Mouse (Mus musculus): ENCODE measurements around the gene Aqp9. TPM values are rescaled to one million over a fixed set of nuclear protein-coding genes. Genes with fewer than 3 reads are reported as not detected.
"Not testable (repeated sequence)": the region's sequence is repeated elsewhere in the genome, so short reads cannot be mapped to it uniquely, and the experiment has no call there.

Gene Aqp9
- polyA plus RNA-seq, 1 experiment from 2014 or later = 0.84 TPM

- Histone ChIP-seq H3K36me3 (ENCODE audit: control insufficient read depth, insufficient read depth, low read length) (no peaks in the 10 kb centered on the region), H3K27me3 (ENCODE audit: control insufficient read depth, insufficient read depth, low read length) (no peaks in the 10 kb centered on the region), H3K27ac (ENCODE audit: low read length) (no peak overlapping the region), H3K9me3 (replicated peaks; ENCODE audit: control insufficient read depth, low read length) (no peaks in the 10 kb centered on the region), H3K4me3 (replicated peaks; ENCODE audit: low read length) (no peak overlapping the region), H3K9ac (ENCODE audit: low read length) (no peak overlapping the region), H3K4me1 (ENCODE audit: control insufficient read depth, insufficient read depth, low read length) (no peaks in the 10 kb centered on the region), H3K4me2 (ENCODE audit: low read depth, low read length) (no peak overlapping the region)
- ATAC-seq (ENCODE audit: insufficient read depth, low FRiP score) = no peak
- 53% methylated on average over 5 of the region's 5 CpGs for WGBS
Observed at GRCm38 (mm10) chr9:71131822-71132221, 36.7 kb downstream of the Aqp9 start.

GRCm38 (mm10) chr9:71128911-71129310 is 39.6 kb downstream of the Aqp9 start:
- Histone ChIP-seq H3K27me3 (ENCODE audit: control insufficient read depth, insufficient read depth, low read length) (no peaks in the 10 kb centered on the region; the same call in 1 of the 2 replicates), H3K9me3 (replicated peaks; ENCODE audit: control insufficient read depth, low read length) (no peaks in the 10 kb centered on the region), H3K9ac (ENCODE audit: low read length) (no peak overlapping the region), H3K4me1 (ENCODE audit: control insufficient read depth, insufficient read depth, low read length) (no peaks in the 10 kb centered on the region), H3K36me3 (ENCODE audit: control insufficient read depth, insufficient read depth, low read length) (no peaks in the 10 kb centered on the region), H3K4me3 (replicated peaks; ENCODE audit: low read length) (no peak overlapping the region), H3K27ac (ENCODE audit: low read length) (no peak overlapping the region), H3K4me2 (ENCODE audit: low read depth, low read length) (no peak overlapping the region)
- 37% methylated on average over 5 of the region's 5 CpGs for WGBS
- no peak for ATAC-seq (ENCODE audit: insufficient read depth, low FRiP score)

GRCm38 (mm10) chr9:71126205-71126604 is 42.3 kb downstream of the Aqp9 start:
- H3K9me3 ChIP-seq (replicated peaks; ENCODE audit: control insufficient read depth, low read length) = no peaks in the 10 kb centered on the region
- H3K4me1 ChIP-seq (ENCODE audit: control insufficient read depth, insufficient read depth, low read length) = no peaks in the 10 kb centered on the region
- no peaks in the 10 kb centered on the region for H3K36me3 ChIP-seq (ENCODE audit: control insufficient read depth, insufficient read depth, low read length)
- H3K4me3 ChIP-seq (replicated peaks; ENCODE audit: low read length) = no peak overlapping the region
- no peak overlapping the region for H3K9ac ChIP-seq (ENCODE audit: low read length)
- ATAC-seq (ENCODE audit: insufficient read depth, low FRiP score) = no peak
- H3K27me3 ChIP-seq (ENCODE audit: control insufficient read depth, insufficient read depth, low read length) = no peaks in the 10 kb centered on the region; the same call in 1 of the 2 replicates
- 12% methylated on average over 2 of the region's 2 CpGs for WGBS
- no peak overlapping the region for H3K27ac ChIP-seq (ENCODE audit: low read length)
- no peak overlapping the region for H3K4me2 ChIP-seq (ENCODE audit: low read depth, low read length)

GRCm38 (mm10) chr9:71123095-71123494 is 45.4 kb downstream of the Aqp9 start:
- not testable (repeated sequence) for H3K9ac ChIP-seq (ENCODE audit: low read length); H3K27me3 ChIP-seq (ENCODE audit: control insufficient read depth, insufficient read depth, low read length); H3K4me3 ChIP-seq (replicated peaks; ENCODE audit: low read length); H3K4me1 ChIP-seq (ENCODE audit: control insufficient read depth, insufficient read depth, low read length); H3K36me3 ChIP-seq (ENCODE audit: control insufficient read depth, insufficient read depth, low read length); H3K4me2 ChIP-seq (ENCODE audit: low read depth, low read length); H3K9me3 ChIP-seq (replicated peaks; ENCODE audit: control insufficient read depth, low read length); ATAC-seq (ENCODE audit: insufficient read depth, low FRiP score); H3K27ac ChIP-seq (ENCODE audit: low read length)
- WGBS = 88% methylated on average over 7 of the region's 8 CpGs

DNA sequence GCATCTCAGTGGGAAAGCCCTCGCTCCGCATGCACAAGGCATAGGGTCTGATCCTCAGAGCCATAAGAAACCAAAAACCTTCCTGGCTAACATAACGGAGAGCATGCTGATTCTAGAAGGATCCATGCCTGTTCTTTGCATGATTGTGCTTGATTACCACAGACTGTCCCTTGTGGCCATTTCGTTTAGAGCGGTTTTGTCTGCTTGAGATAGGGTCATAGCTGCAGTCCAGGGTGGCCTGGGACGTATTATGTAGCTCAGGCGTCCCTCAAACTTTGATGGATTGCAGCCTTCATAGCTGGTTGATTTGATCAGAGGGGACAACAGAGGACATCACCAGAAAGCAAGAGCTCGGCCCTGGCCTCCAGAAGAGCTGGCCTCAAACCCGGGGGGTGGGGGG is 47.6 kb downstream of the Aqp9 start:
- WGBS = 72% methylated on average over 9 of the region's 9 CpGs
- H3K9ac ChIP-seq (ENCODE audit: low read length) = no peak overlapping the region
- no peaks in the 10 kb centered on the region; the same call in 1 of the 2 replicates for H3K27me3 ChIP-seq (ENCODE audit: control insufficient read depth, insufficient read depth, low read length)
- no peaks in the 10 kb centered on the region for H3K9me3 ChIP-seq (replicated peaks; ENCODE audit: control insufficient read depth, low read length)
- H3K4me2 ChIP-seq (ENCODE audit: low read depth, low read length) = no peak overlapping the region
- no peaks in the 10 kb centered on the region for H3K36me3 ChIP-seq (ENCODE audit: control insufficient read depth, insufficient read depth, low read length)
- no peak overlapping the region for H3K27ac ChIP-seq (ENCODE audit: low read length)
- no peak for ATAC-seq (ENCODE audit: insufficient read depth, low FRiP score)
- no peak overlapping the region for H3K4me3 ChIP-seq (replicated peaks; ENCODE audit: low read length)
- no peaks in the 10 kb centered on the region for H3K4me1 ChIP-seq (ENCODE audit: control insufficient read depth, insufficient read depth, low read length)

- 78% methylated on average over 6 of the region's 6 CpGs for WGBS
- H3K4me2 ChIP-seq (ENCODE audit: low read depth, low read length) = no peak overlapping the region
Observed at GRCm38 (mm10) chr9:71113166-71113565, 55.3 kb downstream of the Aqp9 start.

GRCm38 (mm10) chr9:71103521-71103920 is 65.0 kb downstream of the Aqp9 start:
- Histone ChIP-seq H3K27ac (ENCODE audit: low read length) (no peak overlapping the region), H3K9ac (ENCODE audit: low read length) (no peak overlapping the region), H3K9me3 (replicated peaks; ENCODE audit: control insufficient read depth, low read length) (no peaks in the 10 kb centered on the region), H3K36me3 (ENCODE audit: control insufficient read depth, insufficient read depth, low read length) (no peaks in the 10 kb centered on the region), H3K27me3 (ENCODE audit: control insufficient read depth, insufficient read depth, low read length) (no peaks in the 10 kb centered on the region), H3K4me2 (ENCODE audit: low read depth, low read length) (no peak overlapping the region), H3K4me1 (ENCODE audit: control insufficient read depth, insufficient read depth, low read length) (no peaks in the 10 kb centered on the region), H3K4me3 (replicated peaks; ENCODE audit: low read length) (no peak overlapping the region)
- ATAC-seq (ENCODE audit: insufficient read depth, low FRiP score) = no peak
- 90% methylated on average over 5 of the region's 5 CpGs for WGBS

More at GRCm38 (mm10) chr9:71113166-71113565, 55.3 kb downstream of the Aqp9 start:
- Histone ChIP-seq H3K27me3 (ENCODE audit: control insufficient read depth, insufficient read depth, low read length) (no peaks in the 10 kb centered on the region), H3K27ac (ENCODE audit: low read length) (no peak overlapping the region), H3K36me3 (ENCODE audit: control insufficient read depth, insufficient read depth, low read length) (no peaks in the 10 kb centered on the region), H3K9ac (ENCODE audit: low read length) (no peak overlapping the region), H3K4me3 (replicated peaks; ENCODE audit: low read length) (no peak overlapping the region), H3K9me3 (replicated peaks; ENCODE audit: control insufficient read depth, low read length) (no peaks in the 10 kb centered on the region), H3K4me1 (ENCODE audit: control insufficient read depth, insufficient read depth, low read length) (no peaks in the 10 kb centered on the region)
- no peak for ATAC-seq (ENCODE audit: insufficient read depth, low FRiP score)

GRCm38 (mm10) chr9:71094066-71094465 is 74.4 kb downstream of the Aqp9 start:
- no peaks in the 10 kb centered on the region for H3K9me3 ChIP-seq (replicated peaks; ENCODE audit: control insufficient read depth, low read length)
- H3K4me2 ChIP-seq (ENCODE audit: low read depth, low read length) = no peak overlapping the region
- no peaks in the 10 kb centered on the region for H3K36me3 ChIP-seq (ENCODE audit: control insufficient read depth, insufficient read depth, low read length)
- 85% methylated on average over 6 of the region's 6 CpGs for WGBS
- no peaks in the 10 kb centered on the region for H3K4me1 ChIP-seq (ENCODE audit: control insufficient read depth, insufficient read depth, low read length)
- no peak overlapping the region for H3K27ac ChIP-seq (ENCODE audit: low read length)
- H3K27me3 ChIP-seq (ENCODE audit: control insufficient read depth, insufficient read depth, low read length) = no peaks in the 10 kb centered on the region
- H3K4me3 ChIP-seq (replicated peaks; ENCODE audit: low read length) = no peak overlapping the region
- no peak for ATAC-seq (ENCODE audit: insufficient read depth, low FRiP score)
- no peak overlapping the region for H3K9ac ChIP-seq (ENCODE audit: low read length)

DNA sequence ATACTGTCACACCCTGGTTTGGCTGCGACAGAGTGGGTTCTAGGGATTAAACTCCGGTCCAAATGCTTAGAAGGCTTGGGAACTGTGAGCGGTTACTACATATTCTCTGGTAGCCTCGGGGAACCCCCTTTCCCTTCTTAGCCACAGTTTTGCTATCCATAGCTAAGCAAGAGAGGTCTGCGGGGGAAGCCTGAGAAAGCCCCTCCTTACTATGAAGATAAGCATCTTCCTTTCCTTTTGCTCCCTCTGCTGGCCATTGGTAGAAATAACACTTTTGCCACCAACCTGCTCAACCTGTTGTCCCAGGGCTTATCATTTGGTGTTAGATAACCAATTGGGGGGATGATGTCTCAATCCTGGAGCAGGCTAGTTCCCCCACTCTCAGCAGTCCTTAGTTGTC is 76.4 kb downstream of the Aqp9 start:
- Histone ChIP-seq H3K36me3 (ENCODE audit: control insufficient read depth, insufficient read depth, low read length) (no peaks in the 10 kb centered on the region), H3K27me3 (ENCODE audit: control insufficient read depth, insufficient read depth, low read length) (no peaks in the 10 kb centered on the region), H3K4me1 (ENCODE audit: control insufficient read depth, insufficient read depth, low read length) (no peaks in the 10 kb centered on the region), H3K4me3 (replicated peaks; ENCODE audit: low read length) (no peak overlapping the region), H3K9ac (ENCODE audit: low read length) (no peak overlapping the region), H3K9me3 (replicated peaks; ENCODE audit: control insufficient read depth, low read length) (no peaks in the 10 kb centered on the region), H3K4me2 (ENCODE audit: low read depth, low read length) (no peak overlapping the region), H3K27ac (ENCODE audit: low read length) (no peak overlapping the region)
- no peak for ATAC-seq (ENCODE audit: insufficient read depth, low FRiP score)
- WGBS = 66% methylated on average over 5 of the region's 5 CpGs

GRCm38 (mm10) chr9:71079201-71079600 is 89.3 kb downstream of the Aqp9 start:
- no peaks in the 10 kb centered on the region for H3K27me3 ChIP-seq (ENCODE audit: control insufficient read depth, insufficient read depth, low read length)
- no peak overlapping the region for H3K9ac ChIP-seq (ENCODE audit: low read length)
- H3K36me3 ChIP-seq (ENCODE audit: control insufficient read depth, insufficient read depth, low read length) = no peaks in the 10 kb centered on the region
- H3K27ac ChIP-seq (ENCODE audit: low read length) = no peak overlapping the region
- H3K4me2 ChIP-seq (ENCODE audit: low read depth, low read length) = no peak overlapping the region
- H3K4me3 ChIP-seq (replicated peaks; ENCODE audit: low read length) = no peak overlapping the region
- 0 out of 2 replicates have a peak, but pooled peaks cover 3% of the 10 kb centered on the region for H3K4me1 ChIP-seq (ENCODE audit: control insufficient read depth, insufficient read depth, low read length)
- no peak for ATAC-seq (ENCODE audit: insufficient read depth, low FRiP score)
- 53% methylated on average over 7 of the region's 7 CpGs for WGBS
- H3K9me3 ChIP-seq (replicated peaks; ENCODE audit: control insufficient read depth, low read length) = no peaks in the 10 kb centered on the region
